Mouse (Mus musculus) MEL (cell line): Measurements from ENCODE around the gene Tlk1.

Experiments
- CTCF ChIP-seq, 3 experiments: IDR thresholded peaks in 2 of 3; conservative IDR thresholded peaks in 1 of 3; 2 replicates each; pipeline ENCODE4 v1.5.1; 2011 to 2012; ENCODE audit warnings: low read length in 3 of 3, low read depth in 2 of 3, mild to moderate bottlenecking in 2 of 3, improper control_type of control experiment in 1 of 3, inconsistent platforms in 1 of 3, mixed read lengths in 1 of 3, moderate library complexity in 1 of 3; ENCODE audit not compliant: control insufficient read depth in 1 of 3, insufficient read depth in 1 of 3, poor library complexity in 1 of 3, severe bottlenecking in 1 of 3
- E2F4 ChIP-seq: IDR thresholded peaks from 2 replicates; pipeline ENCODE4 v1.6.1; 2011; ENCODE audit warnings: low read depth, low read length, improper control_type of control experiment, borderline replicate concordance
- ELF1 ChIP-seq: IDR thresholded peaks from 2 replicates; pipeline ENCODE4 v1.6.1; 2014; ENCODE audit warnings: low read depth, mild to moderate bottlenecking, inconsistent platforms, low read length, improper control_type of control experiment, moderate library complexity
- GATA1 ChIP-seq: IDR thresholded peaks from 2 replicates; pipeline ENCODE4 v1.6.1; 2011; ENCODE audit warnings: low read depth, low read length, improper control_type of control experiment
- HCFC1 ChIP-seq: IDR thresholded peaks from 2 replicates; pipeline ENCODE4 v1.6.1; 2012; ENCODE audit warnings: low read depth, mild to moderate bottlenecking, inconsistent platforms, low read length, improper control_type of control experiment, moderate library complexity
- MAFK ChIP-seq: IDR thresholded peaks from 2 replicates; pipeline ENCODE4 v1.6.1; 2011; ENCODE audit warnings: low read depth, mild to moderate bottlenecking, low read length, improper control_type of control experiment, borderline replicate concordance
- MAZ ChIP-seq: IDR thresholded peaks from 2 replicates; pipeline ENCODE4 v1.6.1; 2012; ENCODE audit warnings: low read depth, mild to moderate bottlenecking, inconsistent platforms, low read length, improper control_type of control experiment
- POLR2A ChIP-seq, 2 experiments: IDR thresholded peaks; 2 replicates each; pipeline ENCODE4 v1.6.1; 2011 to 2012; ENCODE audit warnings: low read length in 2 of 2, mild to moderate bottlenecking in 2 of 2, control low read depth in 1 of 2, improper control_type of control experiment in 1 of 2, low read depth in 1 of 2, moderate library complexity in 1 of 2; ENCODE audit not compliant: control insufficient read depth in 1 of 2, insufficient read depth in 1 of 2, poor library complexity in 1 of 2
- RAD21 ChIP-seq: IDR thresholded peaks from 2 replicates; pipeline ENCODE4 v1.6.1; 2011; ENCODE audit warnings: mild to moderate bottlenecking, low read depth, low read length, improper control_type of control experiment
- RCOR1 ChIP-seq: IDR thresholded peaks from 2 replicates; pipeline ENCODE4 v1.6.1; 2012; ENCODE audit warnings: low read depth, mild to moderate bottlenecking, inconsistent platforms, low read length, improper control_type of control experiment
- SIN3A ChIP-seq: IDR thresholded peaks from 2 replicates; pipeline ENCODE4 v1.6.1; 2012; ENCODE audit warnings: low read length, improper control_type of control experiment, inconsistent platforms
- TCF12 ChIP-seq: IDR thresholded peaks from 2 replicates; pipeline ENCODE4 v1.6.1; 2014; ENCODE audit warnings: low read depth, mild to moderate bottlenecking, inconsistent platforms, low read length, improper control_type of control experiment, moderate library complexity
- UBTF ChIP-seq: IDR thresholded peaks from 2 replicates; pipeline ENCODE4 v1.6.1; 2012; ENCODE audit warnings: low read depth, mild to moderate bottlenecking, inconsistent platforms, low read length, improper control_type of control experiment, moderate library complexity, borderline replicate concordance; ENCODE audit not compliant: insufficient read depth

- TF ChIP-seq UBTF: no peak
- TF ChIP-seq POLR2A (IDR thresholded peaks at IDR 0.05; ENCODE audit: control insufficient read depth in 1 of 2, insufficient read depth in 1 of 2, low read depth in 1 of 2, low read length in 2 of 2, poor library complexity in 1 of 2): no peak
- TF ChIP-seq RAD21: no peak
- TF ChIP-seq GATA1: no peak
- no peak for TF ChIP-seq HCFC1
- TF ChIP-seq E2F4: no peak
- TF ChIP-seq ELF1: no peak
- no peak for TF ChIP-seq SIN3A
- no peak for TF ChIP-seq RCOR1
- TF ChIP-seq MAZ: no peak
- TF ChIP-seq TCF12: no peak
- no peak for TF ChIP-seq CTCF (IDR thresholded peaks at IDR 0.05 in 2 of 3, conservative IDR thresholded peaks at IDR 0.05 in 1 of 3; ENCODE audit: control insufficient read depth in 1 of 3, insufficient read depth in 1 of 3, low read depth in 2 of 3, low read length in 3 of 3, poor library complexity in 1 of 3, severe bottlenecking in 1 of 3)
- TF ChIP-seq MAFK: no peak
Measured at GRCm38 (mm10) chr2:70708986-70709730, 116.4 kb downstream of the Tlk1 start.
